Mouse (Mus musculus) hindbrain, embryonic 12.5 days (tissue): Measurements from ENCODE around the gene Kif13a. TPM values are rescaled to one million over a fixed set of nuclear protein-coding genes. Genes with fewer than 3 reads are reported as not detected.

ENCODE experiments used
- ATAC-seq: fragments of 200-750 bp; cut with Nextera tagmentation; 2 replicates; pipeline ENCODE4 v1.8.0; 2017; ENCODE audit warnings: moderate TSS enrichment; ENCODE audit not compliant: low FRiP score
- H3K27ac ChIP-seq: fragments of 300-500 bp; sonication (generic); 2 replicates; pipeline ENCODE4 v1.5.1; 2016; ENCODE audit warnings: mild to moderate bottlenecking
- H3K27me3 ChIP-seq: fragments of 300-500 bp; sonication (generic); 2 replicates; pipeline ENCODE4 v1.6.1; 2016; ENCODE audit warnings: mild to moderate bottlenecking
- H3K36me3 ChIP-seq: fragments of 300-500 bp; sonication (generic); 2 replicates; pipeline ENCODE4 v1.6.1; 2016; ENCODE audit warnings: mild to moderate bottlenecking
- H3K4me1 ChIP-seq: fragments of 300-500 bp; sonication (generic); 2 replicates; pipeline ENCODE4 v1.6.1; 2016
- H3K4me2 ChIP-seq: fragments of 300-500 bp; sonication (generic); replicated peaks from 2 replicates; pipeline ENCODE4 v1.6.1; 2016; ENCODE audit warnings: mild to moderate bottlenecking
- H3K4me3 ChIP-seq: fragments of 300-500 bp; sonication (generic); 2 replicates; pipeline ENCODE4 v1.5.1; 2016; ENCODE audit warnings: mild to moderate bottlenecking
- H3K9ac ChIP-seq: fragments of 300-500 bp; sonication (generic); 2 replicates; pipeline ENCODE4 v1.6.1; 2016; ENCODE audit warnings: mild to moderate bottlenecking, moderate library complexity
- H3K9me3 ChIP-seq: fragments of 300-500 bp; sonication (generic); replicated peaks from 2 replicates; pipeline ENCODE4 v1.6.1; 2016; ENCODE audit warnings: mild to moderate bottlenecking
- WGBS: fragments of 180-500 bp; shearing (Covaris S2); methylation state at CpG from one replicate; pipeline ENCODE4 v1.1.7; 2016; 5-methylcytosine and 5-hydroxymethylcytosine counted together
- polyA plus RNA-seq: library from polyadenylated mRNA; unstranded; fragments of >200 nt; fragmentation: Nextera tagmentation; extraction: Ambion mirVana; gene quantifications from 2 replicates; pipeline ENCODE4 v1.2.1, GENCODE M21; 2016

Kif13a gene
- polyA plus RNA-seq, 1 experiment from 2014 or later = 22.3 TPM

- no peak overlapping the region for H3K9ac ChIP-seq
- peaks cover 21% of the 10 kb centered on the region for H3K4me1 ChIP-seq
- no peak for ATAC-seq
- H3K36me3 ChIP-seq = no peaks in the 10 kb centered on the region
- H3K9me3 ChIP-seq = no peaks in the 10 kb centered on the region
- H3K27ac ChIP-seq = no peak overlapping the region
- H3K4me3 ChIP-seq = no peak overlapping the region
- no peaks in the 10 kb centered on the region for H3K27me3 ChIP-seq
- 84% methylated on average over 11 of the region's 11 CpGs for WGBS
- no peak overlapping the region for H3K4me2 ChIP-seq
These were observed 56.9 kb downstream of the Kif13a start for GRCm38 (mm10) chr13:46872732-46873131.

DNA sequence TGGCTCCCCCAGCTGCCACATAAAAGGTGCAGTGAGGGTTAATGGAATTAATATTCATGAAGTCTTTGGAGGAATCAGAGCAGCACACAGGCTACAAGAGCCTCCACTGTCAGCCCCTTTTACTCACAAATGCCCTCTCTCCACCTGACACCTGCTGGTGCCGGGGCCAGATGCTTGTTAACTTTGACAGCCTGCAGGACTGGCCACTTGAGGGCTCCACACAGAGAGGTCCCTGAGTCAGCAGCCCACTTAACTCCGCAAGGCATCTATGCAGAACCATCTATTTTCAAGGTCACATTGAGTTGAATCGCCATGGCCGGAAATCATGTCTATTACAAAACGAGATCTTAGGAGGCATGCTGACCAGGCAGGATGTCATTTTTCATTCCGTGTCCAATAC lies 57.5 kb downstream of the Kif13a start:
- Histone ChIP-seq H3K27ac (no peak overlapping the region), H3K9ac (no peak overlapping the region), H3K27me3 (no peaks in the 10 kb centered on the region), H3K4me1 (peaks cover 21% of the 10 kb centered on the region), H3K4me2 (no peak overlapping the region), H3K36me3 (no peaks in the 10 kb centered on the region), H3K4me3 (no peak overlapping the region), H3K9me3 (no peaks in the 10 kb centered on the region)
- peak; percentile 29; the same call in 1 of the 2 replicates for ATAC-seq
- 53% methylated on average over 6 of the region's 6 CpGs for WGBS

- Histone ChIP-seq H3K36me3 (no peaks in the 10 kb centered on the region), H3K4me1 (peaks cover 21% of the 10 kb centered on the region), H3K27ac (no peak overlapping the region), H3K27me3 (no peaks in the 10 kb centered on the region), H3K9me3 (no peaks in the 10 kb centered on the region), H3K4me2 (no peak overlapping the region), H3K4me3 (no peak overlapping the region), H3K9ac (no peak overlapping the region)
- WGBS = 91% methylated on average over 13 of the region's 13 CpGs
- ATAC-seq = no peak
These were observed 60.2 kb downstream of the Kif13a start for GRCm38 (mm10) chr13:46869464-46869863.

- Histone ChIP-seq H3K27me3 (no peaks in the 10 kb centered on the region), H3K4me2 (no peak overlapping the region), H3K36me3 (no peaks in the 10 kb centered on the region), H3K4me1 (no peaks in the 10 kb centered on the region), H3K9me3 (no peaks in the 10 kb centered on the region), H3K27ac (no peak overlapping the region), H3K4me3 (no peak overlapping the region), H3K9ac (no peak overlapping the region)
- no peak for ATAC-seq
- 91% methylated on average over 3 of the region's 3 CpGs for WGBS
These were observed 66.4 kb downstream of the Kif13a start for GRCm38 (mm10) chr13:46863169-46863748.

DNA sequence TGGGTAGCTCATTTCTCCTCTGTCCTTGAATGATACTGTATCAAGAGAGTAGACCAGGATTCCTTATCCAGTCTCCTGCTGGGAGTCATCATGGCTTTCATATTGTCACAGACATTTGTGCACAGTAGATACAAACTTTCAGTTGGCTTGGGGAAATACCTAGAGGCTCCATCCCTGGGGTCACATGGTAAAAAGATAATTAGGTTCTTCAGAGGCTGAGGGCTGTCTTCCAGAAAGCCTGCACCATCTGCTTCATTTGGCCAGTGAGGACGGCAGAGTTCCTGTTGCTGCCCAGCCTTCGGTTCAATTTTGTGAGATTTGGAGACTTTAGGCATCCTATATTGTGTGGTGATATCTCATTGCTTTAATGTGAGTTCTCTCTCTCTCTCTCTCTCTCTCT lies 69.8 kb downstream of the Kif13a start:
- WGBS = 88% methylated on average over 2 of the region's 2 CpGs
- ATAC-seq = no peak

GRCm38 (mm10) chr13:46859173-46859572 lies 70.5 kb downstream of the Kif13a start:
- no peak overlapping the region for H3K9ac ChIP-seq
- no peak overlapping the region for H3K27ac ChIP-seq
- H3K36me3 ChIP-seq = no peaks in the 10 kb centered on the region
- no peak for ATAC-seq
- no peak overlapping the region for H3K4me2 ChIP-seq
- no peak overlapping the region for H3K4me3 ChIP-seq
- H3K27me3 ChIP-seq = no peaks in the 10 kb centered on the region
- 94% methylated on average over 2 of the region's 2 CpGs for WGBS
- no peaks in the 10 kb centered on the region for H3K9me3 ChIP-seq
- peaks cover 2% of the 10 kb centered on the region; the same call in 1 of the 2 replicates for H3K4me1 ChIP-seq

More for the DNA sequence above, 69.8 kb downstream of the Kif13a start:
- Histone ChIP-seq H3K9me3 (no peaks in the 10 kb centered on the region), H3K36me3 (no peaks in the 10 kb centered on the region), H3K4me1 (peaks cover 2% of the 10 kb centered on the region; the same call in 1 of the 2 replicates), H3K4me3 (no peak overlapping the region), H3K27me3 (no peaks in the 10 kb centered on the region), H3K27ac (no peak overlapping the region), H3K4me2 (no peak overlapping the region), H3K9ac (no peak overlapping the region)

DNA sequence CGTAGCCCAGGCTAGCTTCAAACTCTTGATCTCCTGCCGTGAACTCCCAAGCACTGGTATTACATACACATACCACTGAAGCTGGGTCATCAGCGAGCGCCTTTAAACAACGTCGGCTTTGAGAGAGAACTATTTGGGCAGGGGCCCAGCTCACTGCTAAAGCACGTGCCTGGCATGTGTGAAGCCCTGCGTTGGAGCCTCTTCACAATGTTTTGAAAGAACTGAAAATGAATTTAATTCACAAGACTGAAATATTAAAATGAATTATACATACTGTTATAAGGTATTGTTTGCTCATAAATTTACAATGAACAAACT lies 70.9 kb downstream of the Kif13a start:
- Histone ChIP-seq H3K27me3 (no peaks in the 10 kb centered on the region), H3K9ac (no peak overlapping the region), H3K9me3 (no peaks in the 10 kb centered on the region), H3K27ac (no peak overlapping the region), H3K4me2 (no peak overlapping the region), H3K4me3 (no peak overlapping the region), H3K4me1 (peaks cover 2% of the 10 kb centered on the region; the same call in 1 of the 2 replicates), H3K36me3 (no peaks in the 10 kb centered on the region)
- no peak for ATAC-seq
- 83% methylated on average over 8 of the region's 8 CpGs for WGBS

GRCm38 (mm10) chr13:46858143-46858834 lies 71.4 kb downstream of the Kif13a start:
- WGBS = 87% methylated on average over 8 of the region's 8 CpGs
- ATAC-seq = no peak
- no peaks in the 10 kb centered on the region for H3K27me3 ChIP-seq

GRCm38 (mm10) chr13:46854456-46854855 lies 75.2 kb downstream of the Kif13a start:
- H3K4me3 ChIP-seq = no peak overlapping the region
- H3K4me2 ChIP-seq = no peak overlapping the region
- H3K9ac ChIP-seq = no peak overlapping the region
- no peaks in the 10 kb centered on the region for H3K27me3 ChIP-seq
- H3K36me3 ChIP-seq = no peaks in the 10 kb centered on the region
- ATAC-seq = no peak
- H3K4me1 ChIP-seq = peaks cover 2% of the 10 kb centered on the region; the same call in 1 of the 2 replicates
- WGBS = 89% methylated on average over 5 of the region's 5 CpGs
- no peaks in the 10 kb centered on the region for H3K9me3 ChIP-seq
- no peak overlapping the region for H3K27ac ChIP-seq

More at GRCm38 (mm10) chr13:46858143-46858834, 71.4 kb downstream of the Kif13a start:
- H3K4me1 ChIP-seq = peaks cover 2% of the 10 kb centered on the region; the same call in 1 of the 2 replicates
- no peak overlapping the region for H3K9ac ChIP-seq
- H3K27ac ChIP-seq = no peak overlapping the region
- H3K4me3 ChIP-seq = no peak overlapping the region
- H3K36me3 ChIP-seq = no peaks in the 10 kb centered on the region
- no peak overlapping the region for H3K4me2 ChIP-seq
- no peaks in the 10 kb centered on the region for H3K9me3 ChIP-seq

GRCm38 (mm10) chr13:46852470-46852869 lies 77.2 kb downstream of the Kif13a start:
- ATAC-seq = no peak
- no peaks in the 10 kb centered on the region for H3K9me3 ChIP-seq
- H3K4me1 ChIP-seq = peaks cover 2% of the 10 kb centered on the region; the same call in 1 of the 2 replicates
- WGBS = 94% methylated on average over 4 of the region's 4 CpGs
- H3K27me3 ChIP-seq = no peaks in the 10 kb centered on the region
- H3K27ac ChIP-seq = no peak overlapping the region
- no peak overlapping the region for H3K4me2 ChIP-seq
- no peaks in the 10 kb centered on the region for H3K36me3 ChIP-seq
- H3K4me3 ChIP-seq = no peak overlapping the region
- no peak overlapping the region for H3K9ac ChIP-seq

DNA sequence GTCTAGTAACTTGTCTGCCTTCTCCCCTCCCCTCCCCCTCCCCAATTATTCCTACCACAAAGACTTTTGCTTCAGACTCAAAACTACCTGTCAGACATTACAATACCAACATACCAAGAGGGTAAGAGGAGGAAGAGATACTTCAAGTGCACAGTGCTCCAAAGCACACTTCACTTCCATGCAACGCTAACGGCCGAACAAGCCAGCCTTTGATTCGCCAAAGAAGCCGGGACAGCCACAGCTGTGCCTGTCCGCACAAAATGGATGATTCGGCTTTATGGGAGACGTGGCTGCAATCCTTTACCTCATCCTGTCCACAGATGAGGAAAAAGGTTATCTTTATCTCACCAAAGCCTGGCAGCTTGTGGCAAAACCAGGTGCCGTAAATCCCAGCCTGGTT lies 84.2 kb downstream of the Kif13a start:
- Histone ChIP-seq H3K9me3 (no peaks in the 10 kb centered on the region), H3K4me2 (no peak overlapping the region), H3K4me1 (peaks cover 2% of the 10 kb centered on the region; the same call in 1 of the 2 replicates), H3K36me3 (no peaks in the 10 kb centered on the region), H3K4me3 (no peak overlapping the region), H3K27me3 (no peaks in the 10 kb centered on the region), H3K9ac (no peak overlapping the region), H3K27ac (no peak overlapping the region)
- WGBS = 80% methylated on average over 9 of the region's 9 CpGs
- no peak for ATAC-seq

GRCm38 (mm10) chr13:46844561-46845235 lies 85.0 kb downstream of the Kif13a start:
- WGBS = 86% methylated on average over 12 of the region's 12 CpGs
- Histone ChIP-seq H3K9ac (no peak overlapping the region), H3K36me3 (no peaks in the 10 kb centered on the region), H3K27me3 (no peaks in the 10 kb centered on the region), H3K9me3 (no peaks in the 10 kb centered on the region), H3K27ac (no peak overlapping the region), H3K4me2 (no peak overlapping the region), H3K4me1 (peaks cover 9% of the 10 kb centered on the region), H3K4me3 (no peak overlapping the region)
- no peak for ATAC-seq
